Mouse (Mus musculus) CH12.LX (cell line): ENCODE results near the gene B3gat1. TPM values are rescaled to one million over a fixed set of nuclear protein-coding genes. Genes with fewer than 3 reads are reported as not detected.

Experiments used
- DNase-seq: peaks from one replicate; pipeline ENCODE4 v3.0.0-alpha.2; 2013; ENCODE audit errors: extremely low read depth
- H3K27ac ChIP-seq: 2 replicates; pipeline ENCODE4 v1.5.1; 2012; ENCODE audit warnings: low read depth, mild to moderate bottlenecking, control low read depth, moderate library complexity; ENCODE audit not compliant: insufficient read depth
- H3K27me3 ChIP-seq: replicated peaks from 2 replicates; pipeline ENCODE3; 2012; ENCODE audit warnings: inconsistent platforms
- H3K36me3 ChIP-seq, 2 experiments: replicated peaks in 1 of 2; 2 replicates each; pipeline versions ENCODE3 to v1.6.1; 2012; ENCODE audit warnings: inconsistent platforms in 1 of 2, low read length in 1 of 2, mild to moderate bottlenecking in 1 of 2, mixed read lengths in 1 of 2, moderate library complexity in 1 of 2; ENCODE audit not compliant: control insufficient read depth in 1 of 2, insufficient read depth in 1 of 2
- H3K4me1 ChIP-seq, 2 experiments: 2 replicates each; pipeline ENCODE4 v1.6.1; 2012; ENCODE audit warnings: inconsistent platforms in 1 of 2, moderate library complexity in 1 of 2; ENCODE audit not compliant: insufficient read depth in 2 of 2, control insufficient read depth in 1 of 2
- H3K4me2 ChIP-seq: 2 replicates; pipeline ENCODE4 v1.6.1; 2012; ENCODE audit warnings: low read depth, mild to moderate bottlenecking, control low read depth; ENCODE audit not compliant: poor library complexity, insufficient read depth, severe bottlenecking
- H3K4me3 ChIP-seq, 3 experiments: fragments of 150-350 bp in 1 of 3; sonication (generic) in 1 of 3; replicated peaks in 1 of 3; 2 replicates each; pipeline versions ENCODE3 to v1.5.1; 2011 to 2012; ENCODE audit warnings: low read depth in 2 of 3, low read length in 2 of 3, mild to moderate bottlenecking in 2 of 3, moderate library complexity in 2 of 3, control low read depth in 1 of 3, improper control_type of control experiment in 1 of 3, inconsistent platforms in 1 of 3, mixed read lengths in 1 of 3; ENCODE audit not compliant: poor library complexity in 1 of 3
- H3K79me2 ChIP-seq: replicated peaks from 2 replicates; pipeline ENCODE4 v1.6.1; 2012; ENCODE audit warnings: mild to moderate bottlenecking, moderate library complexity; ENCODE audit not compliant: control insufficient read depth, poor library complexity, insufficient read depth, severe bottlenecking; ENCODE audit errors: extremely low read depth
- H3K9ac ChIP-seq: 2 replicates; pipeline ENCODE4 v1.6.1; 2012; ENCODE audit warnings: low read depth, mild to moderate bottlenecking, control low read depth, moderate library complexity; ENCODE audit not compliant: insufficient read depth
- H3K9me3 ChIP-seq: replicated peaks from 2 replicates; pipeline ENCODE3; 2012; ENCODE audit warnings: low read length, inconsistent platforms, mixed read lengths
- BHLHE40 ChIP-seq: IDR thresholded peaks from 2 replicates; pipeline ENCODE4 v1.6.1; 2011; ENCODE audit warnings: mild to moderate bottlenecking, low read depth, low read length, improper control_type of control experiment
- CHD2 ChIP-seq: IDR thresholded peaks from 2 replicates; pipeline ENCODE4 v1.6.1; 2011; ENCODE audit warnings: low read length, improper control_type of control experiment
- CTCF ChIP-seq, 2 experiments: IDR thresholded peaks in 1 of 2; conservative IDR thresholded peaks in 1 of 2; 2 replicates each; pipeline ENCODE4 v1.5.1; 2011 to 2012; ENCODE audit warnings: low read depth in 2 of 2, low read length in 2 of 2, improper control_type of control experiment in 1 of 2, inconsistent platforms in 1 of 2, mild to moderate bottlenecking in 1 of 2, moderate library complexity in 1 of 2
- E2F4 ChIP-seq: IDR thresholded peaks from 2 replicates; pipeline ENCODE4 v1.6.1; 2011; ENCODE audit warnings: low read depth, low read length, improper control_type of control experiment; ENCODE audit not compliant: insufficient replicate concordance
- JUND ChIP-seq: conservative IDR thresholded peaks from 2 replicates; pipeline ENCODE4 v1.6.1; 2011; ENCODE audit warnings: low read depth, low read length, improper control_type of control experiment
- KAT2A ChIP-seq: IDR thresholded peaks from 2 replicates; pipeline ENCODE4 v1.6.1; 2012; ENCODE audit warnings: low read length, improper control_type of control experiment, inconsistent platforms; ENCODE audit not compliant: insufficient replicate concordance
- MAFK ChIP-seq: IDR thresholded peaks from 2 replicates; pipeline ENCODE4 v1.6.1; 2011; ENCODE audit warnings: low read length, improper control_type of control experiment; ENCODE audit not compliant: insufficient replicate concordance
- MAX ChIP-seq: IDR thresholded peaks from 2 replicates; pipeline ENCODE4 v1.6.1; 2011; ENCODE audit warnings: low read length, improper control_type of control experiment
- MAZ ChIP-seq: IDR thresholded peaks from 2 replicates; pipeline ENCODE4 v1.6.1; 2012; ENCODE audit warnings: low read depth, mild to moderate bottlenecking, inconsistent platforms, low read length, improper control_type of control experiment, moderate library complexity
- MEF2A ChIP-seq: IDR thresholded peaks from 2 replicates; pipeline ENCODE4 v1.6.1; 2014; ENCODE audit warnings: low read depth, mild to moderate bottlenecking, inconsistent platforms, low read length, improper control_type of control experiment, borderline replicate concordance
- MXI1 ChIP-seq: IDR thresholded peaks from 2 replicates; pipeline ENCODE4 v1.6.1; 2011; ENCODE audit warnings: mild to moderate bottlenecking, low read depth, low read length, improper control_type of control experiment
- NRF1 ChIP-seq: IDR thresholded peaks from 2 replicates; pipeline ENCODE4 v1.6.1; 2014; ENCODE audit warnings: low read depth, mild to moderate bottlenecking, inconsistent platforms, low read length, improper control_type of control experiment, moderate library complexity
- PAX5 ChIP-seq: IDR thresholded peaks from 2 replicates; pipeline ENCODE4 v1.6.1; 2012; ENCODE audit warnings: low read length, inconsistent platforms, mixed read lengths
- POLR2AphosphoS2 ChIP-seq: IDR thresholded peaks from 2 replicates; pipeline ENCODE4 v1.6.1; 2011; ENCODE audit warnings: low read depth, low read length, improper control_type of control experiment
- RAD21 ChIP-seq: IDR thresholded peaks from 2 replicates; pipeline ENCODE4 v1.6.1; 2011; ENCODE audit warnings: low read depth, mild to moderate bottlenecking, low read length, improper control_type of control experiment, moderate library complexity
- RCOR1 ChIP-seq: conservative IDR thresholded peaks from 2 replicates; pipeline ENCODE4 v1.6.1; 2012; ENCODE audit warnings: low read depth, mild to moderate bottlenecking, inconsistent platforms, low read length, improper control_type of control experiment
- SIN3A ChIP-seq: IDR thresholded peaks from 2 replicates; pipeline ENCODE4 v1.6.1; 2012; ENCODE audit warnings: low read length, improper control_type of control experiment, inconsistent platforms
- TBP ChIP-seq: conservative IDR thresholded peaks from 2 replicates; pipeline ENCODE4 v1.6.1; 2011; ENCODE audit warnings: low read depth, low read length, improper control_type of control experiment
- TCF12 ChIP-seq: IDR thresholded peaks from 2 replicates; pipeline ENCODE4 v1.6.1; 2014; ENCODE audit warnings: low read depth, mild to moderate bottlenecking, inconsistent platforms, low read length, improper control_type of control experiment
- USF1 ChIP-seq: IDR thresholded peaks from 2 replicates; pipeline ENCODE4 v1.6.1; 2014; ENCODE audit warnings: low read depth, mild to moderate bottlenecking, inconsistent platforms, low read length, improper control_type of control experiment
- USF2 ChIP-seq: conservative IDR thresholded peaks from 2 replicates; pipeline ENCODE4 v1.6.1; 2011; ENCODE audit warnings: low read depth, low read length, improper control_type of control experiment
- ZKSCAN1 ChIP-seq: IDR thresholded peaks from 2 replicates; pipeline ENCODE4 v1.6.1; 2012; ENCODE audit warnings: low read depth, inconsistent platforms, low read length, improper control_type of control experiment, borderline replicate concordance
- dilution Hi-C: fragments of 300-500 bp; cut with MboI; formaldehyde crosslinking; loops from 2 replicates; pipeline ENCODE4 v1.14.3; 2020; ENCODE audit warnings: low sequenced_read_pairs; ENCODE audit not compliant: extremely low pct_unique_long_range_greater_than_20kb, extremely low pct_ligation_motif_present
- in situ Hi-C: fragments of 300-500 bp; cut with MboI; formaldehyde crosslinking; loops from 3 replicates; pipeline ENCODE4 v1.14.3; 2019; ENCODE audit warnings: low sequenced_read_pairs, low pct_ligation_motif_present, low pct_unique_long_range_greater_than_20kb, mixed read lengths
- polyA plus RNA-seq: library from polyadenylated mRNA; unstranded; fragments of >175 nt; gene quantifications from 2 replicates; pipeline ENCODE4 v1.2.1, GENCODE M21; 2012; ENCODE audit warnings: low read depth; ENCODE audit not compliant: insufficient read length
- total RNA-seq, 2 experiments: library from RNA; depleted of rRNA; stranded (reverse); fragments of 300-350 nt in 1 of 2; fragments of >200 nt in 1 of 2; gene quantifications; 2 replicates each; pipeline ENCODE4 v1.2.3; 2012 to 2014

B3gat1 gene
- total and polyA plus RNA-seq, 3 experiments, result not detected

- Histone ChIP-seq H3K27ac (no peak overlapping the region), H3K27me3 (peaks cover 2% of the 10 kb centered on the region), H3K9me3 (peaks cover 3% of the 10 kb centered on the region), H3K4me1 (no peaks in the 10 kb centered on the region), H3K9ac (no peak overlapping the region), H3K79me2 (no peaks in the 10 kb centered on the region), H3K36me3 (no peaks in the 10 kb centered on the region), H3K4me2 (no peak overlapping the region), H3K4me3 (no peak overlapping the region)
- dilution Hi-C loops, result no loop called here
- in situ Hi-C loops, result no loop called here
- DNase-seq, result no peak
- TF ChIP-seq ZKSCAN1, result no peak
- TF ChIP-seq MXI1, result no peak
- TF ChIP-seq MEF2A, result no peak
- no peak for TF ChIP-seq MAFK
- no peak for TF ChIP-seq TCF12
- no peak for TF ChIP-seq CHD2
- no peak for TF ChIP-seq TBP
- no peak for TF ChIP-seq MAZ
Measured at GRCm38 (mm10) chr9:26728556-26728955, 5.0 kb upstream of the B3gat1 start.

- H3K27me3 ChIP-seq, result no peaks in the 10 kb centered on the region
- dilution Hi-C loops, result no loop called here
- DNase-seq, result no peak
- no peak overlapping the region for H3K4me3 ChIP-seq
- H3K4me1 ChIP-seq, result no peaks in the 10 kb centered on the region
- no peak overlapping the region for H3K9ac ChIP-seq
- H3K9me3 ChIP-seq, result peaks cover 5% of the 10 kb centered on the region
- no peak for TF ChIP-seq USF2
- no peak for TF ChIP-seq ZKSCAN1
- no peak for TF ChIP-seq KAT2A
- TF ChIP-seq CTCF (conservative IDR thresholded peaks at IDR 0.05 in 1 of 2, IDR thresholded peaks at IDR 0.05 in 1 of 2; ENCODE audit: low read depth in 2 of 2, low read length in 2 of 2), result no peak
- TF ChIP-seq PAX5, result no peak
- no peak for TF ChIP-seq BHLHE40
- no peak for TF ChIP-seq TBP
- TF ChIP-seq JUND, result no peak
- no peak for TF ChIP-seq NRF1
- no peak for TF ChIP-seq E2F4
- no peak for TF ChIP-seq RAD21
- no peak for TF ChIP-seq MAX
- no peak for TF ChIP-seq SIN3A
- no peak for TF ChIP-seq MAZ
- TF ChIP-seq MEF2A, result no peak
- TF ChIP-seq RCOR1, result no peak
- no peak for TF ChIP-seq USF1
- no peak for TF ChIP-seq POLR2AphosphoS2
- TF ChIP-seq, all 38 proteins: peak for 0
- Histone ChIP-seq H3K36me3 (no peaks in the 10 kb centered on the region), H3K4me2 (no peak overlapping the region), H3K79me2 (no peaks in the 10 kb centered on the region), H3K27ac (no peak overlapping the region)
- in situ Hi-C loops, result no loop called here
Measured at GRCm38 (mm10) chr9:26733986-26734385, 458 bp downstream of the B3gat1 start.
